Mouse (Mus musculus) frontal cortex, postnatal 14 days (tissue): ENCODE measurements at regions not wholly inside any gene's neighbourhood (a gene's known extent, or its start where the extent isn't known, plus 50 kb on each side); places are given as distances from the start of the nearest gene placed in this dataset.

Experiments used
- DNase-seq, 2 experiments: peaks; one replicate each; pipeline ENCODE4 v3.0.0; 2022; ENCODE audit warnings: low spot score in 2 of 2

DNA sequence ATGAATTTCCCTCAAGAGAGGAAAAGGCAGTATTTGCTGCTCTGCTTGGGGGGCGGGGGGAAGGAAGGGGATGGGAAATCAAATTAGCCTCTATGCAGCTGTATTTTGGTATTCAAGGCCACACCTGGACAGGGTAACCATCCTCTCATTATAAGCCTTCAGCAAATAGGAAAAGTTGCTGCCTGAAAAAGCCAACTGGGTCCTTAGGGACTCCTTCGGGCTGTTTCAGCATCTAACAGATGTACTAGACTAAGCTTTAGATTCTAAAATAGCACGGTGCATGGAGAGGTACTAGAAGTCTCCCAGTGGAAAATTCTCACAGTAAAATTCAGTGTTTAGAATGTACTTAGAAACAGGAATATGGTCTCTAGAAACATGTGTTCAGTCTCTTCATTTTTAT is 183.1 kb downstream of the Gm13691 start:
- no peak for DNase-seq

DNA sequence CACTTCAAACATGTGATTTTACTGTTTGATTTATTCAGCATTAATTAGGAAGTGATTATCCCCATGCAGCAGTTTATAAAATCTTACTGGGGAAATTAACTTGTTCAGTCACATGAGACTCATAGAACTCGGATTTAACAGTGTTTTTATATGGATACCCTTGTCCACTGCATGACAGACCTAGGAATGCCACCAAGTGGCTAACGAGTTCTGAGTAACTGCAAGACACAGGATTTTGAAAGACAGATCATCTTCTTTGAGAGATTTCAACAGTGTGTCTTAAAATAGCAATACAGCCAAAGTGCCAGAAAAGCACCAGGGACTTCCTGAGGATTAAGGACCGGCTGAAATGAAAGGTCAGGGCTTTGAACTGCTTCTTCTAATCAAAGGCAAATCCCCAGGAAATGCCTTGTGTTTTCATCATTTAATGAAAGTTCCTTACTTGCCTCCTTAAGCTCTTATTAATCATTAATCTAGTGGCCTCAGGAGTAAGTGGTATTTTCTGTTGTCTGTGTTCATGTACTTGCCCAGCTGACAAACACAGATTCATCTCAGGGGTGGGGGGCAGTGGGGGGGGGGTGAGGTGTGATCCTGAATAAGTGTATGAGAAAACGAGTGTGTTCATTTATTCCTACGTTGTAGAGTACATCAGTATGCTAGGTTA is 193.4 kb downstream of the Gm13691 start:
- no peak for DNase-seq

DNA sequence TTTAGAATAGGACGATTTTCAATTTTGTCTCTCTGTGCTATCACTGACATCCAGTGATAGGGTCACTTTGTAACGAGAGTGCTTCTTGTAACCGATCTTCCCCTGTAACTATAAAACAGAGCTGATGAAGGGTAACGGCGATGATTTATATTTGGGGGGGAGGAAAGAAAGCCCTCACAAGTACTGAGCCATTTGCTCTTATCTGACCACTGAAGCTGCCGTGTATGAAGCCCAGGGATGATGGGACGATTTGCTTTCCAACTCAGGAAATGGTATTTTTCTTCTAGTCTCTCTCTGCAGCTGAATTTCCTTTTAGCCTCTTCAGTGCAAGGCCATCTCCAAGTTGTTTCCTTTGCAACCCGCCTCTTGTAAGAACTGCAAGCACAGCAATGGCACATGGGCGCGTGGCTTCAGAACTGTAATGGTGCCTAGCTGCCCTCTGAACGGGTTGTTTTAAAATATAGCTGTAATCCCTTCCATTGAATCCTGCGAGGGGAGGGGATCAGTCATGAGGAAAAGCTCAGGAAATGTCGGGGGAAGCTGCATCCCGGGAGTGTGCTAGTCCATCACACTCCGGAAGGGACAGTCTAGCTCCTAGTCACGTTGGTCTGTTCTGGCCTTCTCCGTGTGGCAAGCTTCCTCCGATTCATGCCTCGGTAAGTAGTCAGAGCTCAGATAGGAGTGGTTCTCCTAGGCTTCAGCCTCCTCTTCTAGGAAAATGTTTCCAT is 194.1 kb downstream of the Gm13691 start:
- DNase-seq, result no peak

DNA sequence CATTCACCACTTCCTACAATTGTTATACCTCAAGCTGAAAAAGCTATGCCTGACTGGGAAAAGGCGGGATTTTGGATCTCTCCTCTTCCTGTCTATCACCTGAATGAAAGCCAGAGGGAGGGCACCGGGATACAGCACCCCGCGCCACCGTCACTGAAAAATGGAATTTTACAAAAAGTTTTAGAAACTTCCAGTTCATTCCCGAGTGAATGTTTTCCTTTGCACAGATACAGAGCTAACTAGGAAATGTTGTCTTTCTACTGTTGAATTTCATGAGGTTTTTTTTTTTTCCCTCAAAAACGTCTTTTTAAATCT is 194.6 kb downstream of the Gm13691 start:
- DNase-seq, result no peak

DNA sequence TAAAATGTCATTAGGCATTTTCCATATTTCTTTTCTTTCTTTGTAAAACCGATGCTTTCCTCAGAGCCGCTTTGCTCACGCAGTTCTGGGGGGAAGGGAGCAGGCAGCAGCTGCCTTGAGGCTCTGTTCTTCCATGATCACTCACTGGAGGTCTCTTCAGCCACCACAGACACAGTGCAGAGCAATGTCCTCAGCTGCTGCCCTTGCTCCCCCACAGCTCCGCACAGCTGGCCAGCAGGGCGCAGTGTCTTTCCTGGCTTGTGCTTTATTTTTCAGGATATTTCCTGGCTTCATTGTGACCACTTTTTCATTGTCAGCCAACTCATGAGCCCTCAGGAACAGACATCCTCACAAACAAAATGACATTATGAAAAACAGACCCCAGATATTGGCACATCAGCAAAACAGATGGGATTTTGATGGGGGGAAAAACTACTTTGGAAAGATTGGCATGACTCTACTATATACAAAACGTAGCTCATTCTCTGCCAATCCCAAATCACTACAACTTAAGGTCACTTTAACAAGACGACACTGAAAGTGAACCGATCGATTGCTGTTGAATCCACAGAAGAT is 195.9 kb downstream of the Gm13691 start:
- DNase-seq, result peak in 1 of 2 experiments; percentile 11

DNA sequence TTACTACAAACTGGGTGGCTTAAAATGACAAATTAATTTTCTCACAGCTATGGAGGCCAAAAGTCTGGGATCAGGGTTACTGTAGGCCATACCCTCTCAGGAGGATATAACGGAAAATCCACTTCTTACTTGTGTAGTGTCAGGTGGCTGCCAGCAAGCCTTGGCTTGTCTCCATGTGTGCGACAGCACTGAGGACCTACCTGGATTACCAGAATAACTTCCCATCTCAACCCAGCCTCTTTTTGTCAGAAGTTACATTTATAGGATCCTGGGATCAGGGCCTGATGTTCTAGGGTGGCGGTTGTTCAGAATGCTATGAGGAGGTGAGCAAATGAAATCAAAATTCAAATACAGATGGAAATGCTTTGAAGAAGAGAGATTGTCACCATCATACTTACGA is 197.1 kb downstream of the Gm13691 start:
- no peak for DNase-seq

DNA sequence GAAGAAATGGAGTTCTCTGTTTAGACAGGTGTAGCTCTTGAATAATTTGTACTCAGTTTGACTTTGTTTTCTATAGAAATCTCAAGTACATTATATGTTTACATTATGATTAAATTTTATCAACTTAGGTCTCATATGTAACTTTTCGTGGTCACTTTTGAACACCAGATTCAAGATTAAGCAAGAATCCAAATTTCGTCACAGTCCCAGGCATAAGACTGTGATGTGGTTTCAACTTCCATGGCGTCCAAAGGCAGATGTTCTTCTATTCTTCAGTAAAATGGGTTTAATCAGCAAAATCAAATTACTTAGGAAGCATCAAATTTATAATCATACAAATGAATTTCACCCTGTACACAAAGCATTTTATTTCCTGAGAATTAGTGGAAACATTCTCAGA is 198.9 kb downstream of the Gm13691 start:
- no peak for DNase-seq

DNA sequence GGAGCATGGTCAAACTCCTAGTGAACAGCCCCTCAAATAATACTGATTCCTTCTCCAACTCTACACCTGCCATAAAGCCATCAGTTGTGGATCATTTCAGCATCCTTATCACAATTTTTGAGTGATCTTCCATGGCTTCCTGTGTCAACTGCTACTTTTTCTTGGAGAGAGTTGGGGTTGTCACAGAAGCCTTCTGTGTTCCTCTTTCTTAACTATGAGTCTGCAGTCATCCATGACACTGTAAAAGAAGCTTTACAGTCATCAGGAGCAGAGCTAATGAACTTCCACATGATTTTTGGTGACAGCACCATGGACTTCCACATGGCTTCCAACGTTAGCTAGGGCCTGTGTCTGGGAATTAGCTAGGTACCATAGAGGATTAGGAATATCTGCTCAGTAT is 208.1 kb downstream of the Calcrl start:
- no peak for DNase-seq

DNA sequence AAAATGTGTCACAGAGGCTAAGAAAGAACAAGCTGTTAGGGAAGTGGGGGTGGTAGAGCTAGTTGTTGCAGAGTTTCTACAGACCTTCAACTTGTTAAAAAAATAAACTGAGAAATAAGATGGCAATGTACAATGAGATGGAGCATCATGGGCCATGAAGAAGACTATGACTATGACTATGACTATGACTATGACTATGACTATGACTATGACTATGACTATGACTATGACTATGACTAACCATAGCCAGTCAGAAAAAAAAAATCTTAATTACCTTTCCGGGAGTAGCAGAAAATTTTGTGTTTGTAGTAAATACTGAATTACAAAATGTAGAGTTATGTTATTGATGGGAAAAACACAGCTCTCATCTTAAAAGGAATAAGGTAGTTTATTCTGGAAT is 203.2 kb downstream of the Calcrl start:
- DNase-seq, result no peak

DNA sequence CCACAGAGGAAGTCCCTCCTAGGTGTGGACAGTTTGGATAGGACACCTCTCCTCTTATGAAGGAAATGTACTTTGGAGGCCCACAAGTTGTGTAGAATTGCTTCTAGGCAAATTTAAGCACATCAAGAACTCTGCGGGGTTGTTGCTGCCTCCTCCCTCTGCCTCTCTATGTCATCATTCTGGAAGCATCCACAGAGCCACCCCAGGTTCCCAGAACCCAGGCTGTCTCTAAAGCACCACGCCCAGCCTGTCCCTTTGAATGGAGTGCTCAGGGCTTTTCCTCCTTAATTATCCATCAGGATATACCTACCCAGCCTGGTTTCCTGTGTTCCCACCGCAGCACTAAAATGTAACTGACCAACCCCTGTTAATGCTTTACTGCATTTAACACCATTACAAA is 195.4 kb downstream of the Calcrl start:
- no peak for DNase-seq

DNA sequence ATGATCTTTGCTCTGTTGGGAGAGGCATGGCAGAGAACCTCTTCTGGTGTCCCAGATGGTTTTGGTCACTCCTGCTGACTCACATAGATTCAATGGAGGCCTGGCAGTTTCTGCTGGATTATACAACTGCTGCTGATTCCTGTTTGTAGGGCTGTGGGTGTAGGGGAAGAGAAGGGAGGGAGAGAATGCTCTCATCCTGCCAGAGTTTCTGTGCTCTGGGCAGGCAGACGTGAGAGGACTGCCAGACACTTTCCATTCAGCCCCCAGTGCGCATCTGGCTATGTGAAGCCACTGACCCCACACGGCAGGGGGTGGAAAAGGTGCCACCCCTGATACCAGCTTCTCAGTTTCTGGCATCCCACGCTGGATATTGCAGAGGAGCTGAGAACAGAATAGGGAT is 189.6 kb downstream of the Calcrl start:
- no peak for DNase-seq

DNA sequence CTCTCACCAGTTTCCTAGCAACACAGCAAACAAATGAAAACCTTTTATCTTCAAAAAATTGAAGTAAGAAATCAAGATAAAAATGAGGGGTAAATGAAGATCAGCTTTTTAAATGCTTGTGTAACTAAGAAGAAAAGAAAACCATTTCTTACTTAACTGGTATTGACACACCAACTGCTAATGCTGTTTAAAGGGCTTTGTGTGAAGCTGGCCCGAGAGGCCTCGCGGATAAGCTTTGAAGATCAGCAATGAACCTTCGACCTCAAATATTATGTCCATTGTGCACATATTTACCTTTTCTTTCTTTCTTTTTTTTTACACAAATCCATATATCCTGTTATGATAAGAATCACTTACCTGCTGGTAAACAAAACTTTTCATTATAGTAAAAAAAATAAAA is 184.0 kb downstream of the Calcrl start:
- no peak for DNase-seq

DNA sequence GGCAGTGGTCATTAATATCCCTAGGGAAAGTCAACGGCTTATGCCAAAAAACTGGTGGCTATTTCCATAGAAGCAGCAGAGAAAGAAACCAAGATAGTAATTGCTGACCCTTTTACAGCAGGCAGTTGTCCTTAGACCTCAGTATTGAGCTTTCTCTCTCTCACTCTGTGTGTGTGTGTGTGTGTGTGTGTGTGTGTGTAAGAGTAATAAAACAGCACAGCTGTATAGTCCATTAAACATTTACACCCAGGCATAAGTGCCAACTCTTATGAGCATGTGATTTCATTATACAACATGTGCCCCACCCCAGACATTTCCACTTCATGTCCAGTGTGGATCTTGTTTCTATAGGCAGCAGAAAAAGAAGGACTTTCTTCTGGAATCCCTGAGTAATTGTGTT is 183.2 kb downstream of the Calcrl start:
- no peak for DNase-seq

DNA sequence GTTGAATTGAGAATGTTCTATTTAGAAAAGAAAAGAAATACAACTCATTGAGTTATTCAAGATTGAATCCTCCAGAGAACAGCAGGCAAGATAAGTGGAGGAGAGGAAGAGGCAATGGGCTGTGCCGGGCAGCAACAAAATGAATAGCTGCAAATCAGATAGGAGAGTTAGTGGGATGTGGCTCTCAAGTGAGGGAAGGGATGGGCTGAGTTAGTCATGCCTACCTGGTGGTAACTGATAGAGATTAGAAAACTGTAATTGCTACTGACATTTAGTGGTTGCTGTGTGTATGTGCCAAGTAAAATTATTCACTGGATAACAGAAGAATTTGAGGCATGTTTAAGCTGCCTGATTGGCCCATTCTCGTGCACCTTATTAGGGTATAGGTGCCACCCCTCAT is 179.3 kb downstream of the Calcrl start:
- no peak for DNase-seq

DNA sequence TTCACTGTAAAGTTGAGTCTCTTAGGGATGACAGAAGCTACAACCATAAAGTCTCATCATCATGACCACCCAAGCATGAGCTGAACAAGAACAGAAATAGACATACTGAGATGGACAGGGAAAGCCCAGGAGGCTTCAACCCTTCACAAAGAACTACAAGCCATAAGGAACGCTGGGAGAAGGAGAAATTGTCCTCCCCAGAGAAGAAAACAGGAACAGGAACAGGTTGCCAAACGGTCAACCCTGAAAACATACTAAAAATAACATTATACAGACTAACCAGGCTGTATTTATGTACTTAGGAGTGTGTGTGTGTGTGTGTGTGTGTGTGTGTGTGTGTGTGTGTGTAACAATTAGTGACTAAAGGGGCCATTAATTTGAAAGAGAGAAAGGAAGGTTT is 178.6 kb downstream of the Calcrl start:
- no peak for DNase-seq

DNA sequence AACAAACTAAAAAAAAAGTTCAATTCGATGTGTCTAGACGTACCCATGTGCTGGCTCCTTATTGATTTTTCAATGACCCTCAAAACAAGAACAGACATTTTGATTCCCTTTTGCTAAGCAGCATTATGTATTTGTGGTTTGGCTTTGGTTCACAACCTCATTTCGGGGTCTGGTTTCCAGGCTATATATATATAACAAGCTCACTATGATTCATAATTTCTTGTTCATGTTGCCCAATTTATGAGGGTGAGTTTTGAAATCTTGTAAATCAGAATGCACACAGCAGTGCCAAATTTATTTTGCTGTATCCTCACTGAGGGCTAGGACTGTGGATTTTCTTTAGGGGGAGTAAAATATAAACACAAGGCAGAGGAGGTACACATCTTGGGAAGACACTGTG is 177.0 kb downstream of the Calcrl start:
- no peak for DNase-seq

DNA sequence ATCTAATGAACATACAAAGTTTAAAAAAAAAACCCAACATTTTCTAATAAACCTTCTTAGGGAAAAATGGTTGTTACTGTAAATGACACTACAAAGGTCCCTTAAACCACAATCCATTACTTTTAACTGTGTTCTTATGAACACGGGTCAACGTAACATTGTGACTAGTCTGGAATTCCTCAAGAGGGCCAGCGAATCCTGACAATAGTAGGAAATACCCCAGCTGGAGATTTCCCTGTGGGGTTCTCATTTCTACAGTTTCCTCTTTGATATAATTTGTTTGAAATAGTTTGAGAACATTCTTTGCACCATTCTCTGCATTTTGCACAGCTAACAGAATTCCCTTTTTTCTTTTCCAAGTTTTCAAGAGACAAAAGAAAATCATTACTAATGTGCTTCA is 175.3 kb downstream of the Calcrl start:
- DNase-seq, result no peak

DNA sequence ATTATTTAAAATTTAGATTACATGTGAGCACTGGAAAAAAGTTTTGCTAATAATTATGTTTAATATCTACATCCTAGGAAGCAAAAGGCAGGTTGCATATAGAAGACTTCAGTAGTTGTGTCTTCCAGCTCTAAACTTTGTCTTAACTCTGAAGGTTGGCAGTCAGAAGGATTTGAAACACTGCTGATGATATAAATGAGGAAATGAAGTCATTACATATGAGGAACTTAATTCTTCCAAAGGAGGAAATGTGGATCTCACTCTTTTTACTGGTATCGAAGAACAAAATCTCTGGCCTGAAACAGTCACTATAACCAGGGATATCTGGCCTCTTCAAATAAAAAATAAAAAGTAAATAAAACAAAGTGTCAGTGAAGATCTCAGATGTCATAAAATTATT is 173.1 kb downstream of the Calcrl start:
- no peak for DNase-seq

DNA sequence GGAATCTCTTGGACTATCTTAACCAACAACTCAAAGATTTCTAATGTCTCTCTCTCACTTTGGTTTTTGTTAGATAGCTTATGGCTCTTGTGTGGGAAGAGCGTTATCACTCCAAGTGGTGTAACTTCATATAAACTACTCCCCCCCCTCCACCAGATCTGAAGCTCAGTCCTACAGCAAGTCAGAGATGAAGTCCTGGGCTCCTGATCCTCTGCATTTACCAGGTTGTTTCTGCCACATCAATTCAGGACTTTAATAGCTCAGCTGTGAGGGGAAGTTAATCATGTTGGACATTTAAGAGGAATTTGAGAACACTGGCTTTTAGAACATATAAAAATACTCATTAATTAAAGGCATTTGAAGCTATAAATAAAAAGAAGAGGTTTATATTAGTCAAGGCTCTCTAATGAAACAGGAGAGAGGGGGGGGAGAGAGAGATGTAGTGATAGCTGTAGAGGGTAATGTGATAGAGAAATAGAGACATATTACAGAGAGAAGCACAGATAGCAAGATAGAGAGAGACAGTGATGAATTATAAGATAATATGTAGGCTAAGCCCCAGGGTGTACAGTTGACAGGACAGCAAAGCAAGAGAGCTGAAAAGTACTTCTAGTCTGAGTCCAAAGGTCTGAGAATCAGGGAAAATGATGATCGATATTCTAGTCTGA is 166.7 kb downstream of the Calcrl start:
- no peak for DNase-seq

DNA sequence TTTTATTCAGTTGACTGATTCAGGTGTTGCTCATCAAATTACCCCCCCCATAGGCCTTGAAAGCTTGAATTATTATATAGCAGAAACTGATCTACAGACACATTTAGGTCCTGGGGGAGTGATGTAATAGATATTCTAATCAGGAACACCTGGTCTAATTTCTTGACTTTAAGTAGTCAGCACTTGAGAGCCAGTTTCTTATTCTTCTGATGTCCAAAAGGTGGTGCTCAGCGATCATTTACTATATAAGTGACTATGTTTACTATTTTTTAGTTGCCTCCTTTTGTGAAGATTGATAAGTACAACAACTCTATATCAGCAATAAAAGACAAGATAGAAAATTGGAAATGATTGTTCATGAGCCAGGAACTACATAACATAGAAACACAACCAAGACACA is 166.0 kb downstream of the Calcrl start:
- no peak for DNase-seq

DNA sequence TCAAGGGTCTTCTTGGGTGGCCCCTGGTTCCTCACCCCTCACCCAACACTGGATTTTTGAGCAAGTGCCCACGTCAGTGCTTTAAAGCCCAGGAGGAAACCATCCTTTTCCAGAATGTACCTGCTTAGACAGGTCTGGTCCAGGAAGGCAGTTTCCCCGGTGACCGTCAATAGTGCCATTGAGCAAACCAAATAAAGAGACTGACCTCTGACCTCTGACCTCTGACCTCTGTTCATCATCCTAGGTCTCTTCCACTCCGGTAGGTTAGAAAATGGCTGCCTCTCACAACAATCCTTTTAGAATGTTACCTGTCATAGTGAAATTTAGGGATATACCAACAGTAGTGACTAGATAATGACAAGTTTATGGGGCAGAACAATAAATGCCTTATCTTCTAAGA is 164.5 kb downstream of the Calcrl start:
- no peak for DNase-seq

DNA sequence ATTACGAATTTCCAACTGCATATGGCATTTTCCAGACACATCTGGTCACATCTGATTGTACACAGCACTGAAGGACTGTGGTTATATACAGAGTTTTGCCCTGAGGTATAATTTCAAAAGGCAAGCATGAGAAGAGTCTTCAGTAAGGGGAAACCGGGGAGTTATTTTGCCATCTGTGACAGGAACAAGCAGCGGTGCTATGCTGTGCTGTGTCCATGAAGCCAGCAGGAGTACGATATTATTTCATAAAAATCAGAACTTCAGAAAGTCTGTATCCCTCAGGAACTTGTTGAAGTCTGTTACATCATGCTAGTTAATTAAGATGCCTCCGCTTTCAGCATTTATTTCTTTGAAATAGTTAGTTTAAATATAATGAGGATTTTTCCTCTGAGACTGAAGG is 163.7 kb downstream of the Calcrl start:
- no peak for DNase-seq

DNA sequence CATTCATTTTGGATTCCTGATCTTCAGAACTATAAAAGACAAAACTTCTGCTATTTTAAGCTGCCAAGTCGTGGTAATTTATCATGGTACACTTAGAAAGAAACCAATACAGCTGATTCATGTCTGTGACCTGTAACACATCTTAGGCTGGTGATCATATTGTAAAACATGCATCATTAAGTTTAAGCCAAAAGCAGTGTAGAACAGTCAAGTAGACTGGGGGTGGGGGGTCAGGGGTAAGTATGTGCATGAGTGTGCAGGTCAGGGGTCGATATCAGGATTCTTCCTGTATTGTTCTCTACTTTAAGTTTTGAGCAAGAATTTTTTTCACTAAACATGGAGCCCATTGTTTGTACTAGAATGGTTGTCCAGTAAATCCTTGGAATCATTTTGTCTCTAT is 160.7 kb downstream of the Calcrl start:
- DNase-seq, result no peak
